ENCODE assay signal across 37 mouse cellular contexts in the genomic region with DNA sequence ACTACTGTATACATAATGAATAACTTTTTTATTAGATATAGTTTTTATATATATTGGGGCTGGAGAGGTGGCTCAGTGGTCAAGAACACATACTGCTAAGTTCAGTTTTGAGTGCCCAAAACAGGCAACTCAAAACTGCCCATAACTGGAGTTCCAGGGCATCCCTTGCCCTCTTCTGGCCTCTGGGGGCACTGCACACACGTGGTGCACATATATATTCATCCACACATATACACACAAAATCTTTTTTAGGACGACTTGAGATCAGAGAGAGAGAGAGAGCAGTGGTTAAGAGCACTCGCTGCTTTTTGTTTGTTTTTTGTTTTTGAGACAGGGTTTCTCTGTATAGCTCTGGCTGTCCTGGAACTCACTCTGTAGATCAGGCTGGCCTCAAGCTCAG. TPM values are rescaled to one million over a fixed set of nuclear protein-coding genes. Genes with fewer than 3 reads are reported as not detected.
A peak's percentile ranks its signal among the peaks of the same experiment; 100 is the strongest.
DNase-seq lines count a peak whose midpoint lies in the region; ATAC-seq and TF ChIP-seq lines count a peak whose summit lies in the region.
"Had no signal": no experiment of that assay in that cellular context is flagged by ENCODE, and none has a peak within 500 bp of the region (broad histone marks: within the 10 kb centered on the region; RNA-seq: fewer than 3 reads in every experiment).

No protein-coding gene starts in this region.

- no peak overlapping the region for H3K27ac ChIP-seq in heart, adult 2 months
- no peak overlapping the region for H3K27ac ChIP-seq in liver, postnatal 0 days (ENCODE audit: low read depth)
- H3K27ac ChIP-seq in liver, embryonic 11.5 days (ENCODE audit: low read depth, low read length): no peak overlapping the region
- H3K27ac ChIP-seq in ES-Bruce4 (ENCODE audit: insufficient read depth, low read length): no peak overlapping the region
- no peak overlapping the region for H3K27ac ChIP-seq in midbrain, embryonic 13.5 days
- H3K27ac ChIP-seq: embryonic facial prominence, embryonic 13.5 days; forebrain, embryonic 10.5 days; heart, embryonic 10.5 days; heart, embryonic 15.5 days; hindbrain, embryonic 12.5 days; hindbrain, postnatal 0 days; limb, embryonic 13.5 days; liver, embryonic 13.5 days; lung, embryonic 15.5 days; macrophage; midbrain, embryonic 15.5 days had no signal

- no peak overlapping the region for H3K4me3 ChIP-seq in heart, adult 2 months
- H3K4me3 ChIP-seq in liver, postnatal 0 days (ENCODE audit: low read depth, low read length): no peak overlapping the region
- no peak overlapping the region for H3K4me3 ChIP-seq in liver, embryonic 11.5 days (ENCODE audit: low read depth, low read length)
- no peak overlapping the region for H3K4me3 ChIP-seq in ES-Bruce4 (ENCODE audit: low read depth, low read length)
- no peak overlapping the region for H3K4me3 ChIP-seq in midbrain, embryonic 13.5 days (replicated peaks)
- H3K4me3 ChIP-seq: embryonic facial prominence, embryonic 13.5 days; forebrain, embryonic 10.5 days; heart, embryonic 10.5 days; heart, embryonic 15.5 days; hindbrain, embryonic 12.5 days; limb, embryonic 13.5 days; liver, embryonic 13.5 days; lung, embryonic 15.5 days; midbrain, embryonic 15.5 days had no signal

- ATAC-seq in liver, postnatal 0 days: no peak
- no peak for ATAC-seq in liver, embryonic 11.5 days (replicated peaks; ENCODE audit: low FRiP score)
- no peak for ATAC-seq in midbrain, embryonic 13.5 days
- ATAC-seq: forebrain, embryonic 16.5 days; hindbrain, postnatal 0 days; intestine, embryonic 16.5 days; midbrain, embryonic 15.5 days had no signal

- WGBS in heart, adult 2 months: 96% methylated on average over 3 of the region's 3 CpGs
- WGBS in liver, postnatal 0 days (ENCODE audit: insufficient replicate concordance): 85% methylated on average over 3 of the region's 3 CpGs
- WGBS in liver, embryonic 11.5 days: 81% methylated on average over 3 of the region's 3 CpGs
- WGBS in midbrain, embryonic 13.5 days: 91% methylated on average over 3 of the region's 3 CpGs

- no peak for DNase-seq in heart, adult 2 months
- DNase-seq in heart, postnatal 10 days: no peak
- DNase-seq in liver, postnatal 0 days: no peak
- DNase-seq in liver, embryonic 11.5 days (ENCODE audit: low spot score): no peak
- peak; percentile 51 for DNase-seq in R1 (ENCODE audit: low read depth, low spot score)
- DNase-seq in retina, embryonic 14.5 days (ENCODE audit: low spot score): no peak
- DNase-seq: adrenal gland, postnatal 10 days; cerebellum, adult 18-20 months; cerebellum, postnatal 10 days; gastrocnemius, postnatal 10 days; heart, postnatal 36 days; kidney, adult 9 months; kidney, postnatal 14 days; liver, embryonic 13.5 days; thymus, postnatal 4 days had no signal

- no peak for TF ChIP-seq POLR2A in heart, adult 2 months (IDR thresholded peaks at IDR 0.05; ENCODE audit: insufficient read depth, low read depth, low read length)
- TF ChIP-seq POLR2A in ES-Bruce4 (IDR thresholded peaks at IDR 0.05; ENCODE audit: insufficient read depth, low read length): no peak

- peaks cover 11% of the 10 kb centered on the region for H3K4me1 ChIP-seq in heart, adult 2 months (ENCODE audit: control insufficient read depth, insufficient read depth, low read length)
- peaks cover 22% of the 10 kb centered on the region for H3K4me1 ChIP-seq in liver, postnatal 0 days (ENCODE audit: insufficient read depth)
- peaks cover 7% of the 10 kb centered on the region for H3K4me1 ChIP-seq in liver, embryonic 11.5 days (replicated peaks; ENCODE audit: control insufficient read depth, insufficient read depth, low read length)
- peaks cover 2% of the 10 kb centered on the region for H3K4me1 ChIP-seq in ES-Bruce4 (ENCODE audit: control insufficient read depth, insufficient read depth, low read length)
- no peaks in the 10 kb centered on the region for H3K4me1 ChIP-seq in midbrain, embryonic 13.5 days (replicated peaks)
- H3K4me1 ChIP-seq: midbrain, embryonic 15.5 days had no signal

- H3K4me2 ChIP-seq in liver, postnatal 0 days (ENCODE audit: low read depth, low read length): no peak overlapping the region
- no peak overlapping the region for H3K4me2 ChIP-seq in liver, embryonic 11.5 days
- no peak overlapping the region for H3K4me2 ChIP-seq in midbrain, embryonic 13.5 days (replicated peaks)
- H3K4me2 ChIP-seq: embryonic facial prominence, embryonic 13.5 days; heart, embryonic 15.5 days; hindbrain, embryonic 12.5 days; limb, embryonic 13.5 days; liver, embryonic 13.5 days; lung, embryonic 15.5 days; midbrain, embryonic 15.5 days had no signal

- no peaks in the 10 kb centered on the region for H3K9me3 ChIP-seq in liver, postnatal 0 days (ENCODE audit: low read length)
- H3K9me3 ChIP-seq in liver, embryonic 11.5 days (ENCODE audit: control insufficient read depth, low read length): no peaks in the 10 kb centered on the region
- 0 out of 2 replicates have a peak, but pooled peaks cover 3% of the 10 kb centered on the region for H3K9me3 ChIP-seq in ES-Bruce4 (replicated peaks; ENCODE audit: control insufficient read depth, insufficient read depth, low read length, poor library complexity, severe bottlenecking)
- H3K9me3 ChIP-seq in midbrain, embryonic 13.5 days: no peaks in the 10 kb centered on the region
- H3K9me3 ChIP-seq: embryonic facial prominence, embryonic 13.5 days; heart, embryonic 10.5 days; heart, embryonic 15.5 days; hindbrain, embryonic 12.5 days; limb, embryonic 13.5 days; liver, embryonic 13.5 days; lung, embryonic 15.5 days; midbrain, embryonic 15.5 days had no signal

- no peak overlapping the region for H3K9ac ChIP-seq in heart, adult 2 months (ENCODE audit: low read depth, low read length)
- no peak overlapping the region for H3K9ac ChIP-seq in liver, postnatal 0 days (replicated peaks)
- no peak overlapping the region for H3K9ac ChIP-seq in liver, embryonic 11.5 days (ENCODE audit: low read depth, low read length)
- H3K9ac ChIP-seq in ES-Bruce4 (ENCODE audit: low read depth, poor library complexity, severe bottlenecking): no peak overlapping the region
- H3K9ac ChIP-seq in midbrain, embryonic 13.5 days (replicated peaks): no peak overlapping the region
- H3K9ac ChIP-seq: embryonic facial prominence, embryonic 13.5 days; heart, embryonic 15.5 days; hindbrain, embryonic 12.5 days; limb, embryonic 13.5 days; liver, embryonic 13.5 days; lung, embryonic 15.5 days; midbrain, embryonic 15.5 days had no signal

- TF ChIP-seq EP300 in heart, adult 2 months (IDR thresholded peaks at IDR 0.05; ENCODE audit: insufficient read depth, low read depth, low read length): no peak
- TF ChIP-seq EP300 in liver, postnatal 0 days (IDR thresholded peaks at IDR 0.05; ENCODE audit: low read depth): no peak
- TF ChIP-seq EP300 in ES-Bruce4 (IDR thresholded peaks at IDR 0.05; ENCODE audit: insufficient read depth, low read depth, low read length): no peak

- peak; percentile 13; the same call in 1 of the 2 replicates for TF ChIP-seq CTCF in heart, adult 2 months (IDR thresholded peaks at IDR 0.05)
- TF ChIP-seq CTCF in liver, postnatal 0 days (IDR thresholded peaks at IDR 0.05; ENCODE audit: low read depth): peak; percentile 21; the same call in 1 of the 2 replicates
- peak; percentile 9 for TF ChIP-seq CTCF in ES-Bruce4 (IDR thresholded peaks at IDR 0.05; ENCODE audit: low read depth, low read length)

- H3K36me3 ChIP-seq in heart, adult 2 months (ENCODE audit: control insufficient read depth, insufficient read depth, low read length): no peaks in the 10 kb centered on the region; the same call in 1 of the 2 replicates
- peaks cover 22% of the 10 kb centered on the region for H3K36me3 ChIP-seq in liver, postnatal 0 days (replicated peaks; ENCODE audit: insufficient read depth, low read length)
- H3K36me3 ChIP-seq in liver, embryonic 11.5 days (ENCODE audit: control insufficient read depth, insufficient read depth, low read length): peaks cover 5% of the 10 kb centered on the region; the same call in 1 of the 2 replicates
- H3K36me3 ChIP-seq in ES-Bruce4 (ENCODE audit: control insufficient read depth, insufficient read depth, low read length, poor library complexity, severe bottlenecking): no peaks in the 10 kb centered on the region
- H3K36me3 ChIP-seq in midbrain, embryonic 13.5 days: peaks cover 25% of the 10 kb centered on the region

- H3K79me2 ChIP-seq in heart, adult 2 months (replicated peaks; ENCODE audit: control insufficient read depth, insufficient read depth, low read length): peaks cover 2% of the 10 kb centered on the region; the same call in 1 of the 2 replicates

- intact Hi-C loops in heart, adult 2 months (cut with DNase I): no loop called here
- intact Hi-C loops in heart, postnatal 10 days (cut with DNase I): no loop called here

- no peaks in the 10 kb centered on the region for H3K27me3 ChIP-seq in heart, adult 2 months (ENCODE audit: control insufficient read depth, insufficient read depth, low read length)
- H3K27me3 ChIP-seq in liver, postnatal 0 days (ENCODE audit: insufficient read depth, low read length): no peaks in the 10 kb centered on the region
- no peaks in the 10 kb centered on the region for H3K27me3 ChIP-seq in liver, embryonic 11.5 days (replicated peaks; ENCODE audit: control insufficient read depth, insufficient read depth, low read length)
- H3K27me3 ChIP-seq in ES-Bruce4 (ENCODE audit: control insufficient read depth, insufficient read depth, low read length, poor library complexity, severe bottlenecking): no peaks in the 10 kb centered on the region
- no peaks in the 10 kb centered on the region for H3K27me3 ChIP-seq in midbrain, embryonic 13.5 days
- H3K27me3 ChIP-seq: CH12.LX; embryonic facial prominence, embryonic 13.5 days; heart, embryonic 15.5 days; hindbrain, embryonic 12.5 days; limb, embryonic 13.5 days; liver, embryonic 13.5 days; lung, embryonic 15.5 days; midbrain, embryonic 15.5 days had no signal

RNA-seq across cellular contexts. Expression of gene Morn3, which starts 15.5 kb away (rescaled TPM):
- not detected for total RNA-seq in heart, adult 2 months (2021)
- not detected in 2 replicates for polyA plus RNA-seq in heart, adult 2 months (2012; rRNA removed)
- total RNA-seq in heart, postnatal 10 days (2021): not detected
- polyA plus RNA-seq in liver, postnatal 0 days (2015; fragmentation: Nextera tagmentation; extraction: Ambion mirVana): not detected in 2 replicates
- not detected in 2 replicates for polyA plus RNA-seq in liver, embryonic 11.5 days (2014; fragmentation: Nextera tagmentation; extraction: Ambion mirVana)
- not detected in 2 replicates for polyA plus RNA-seq in ES-Bruce4 (2011; ENCODE audit: insufficient read depth, insufficient read length, low read depth, missing spikeins)
- polyA plus RNA-seq in midbrain, embryonic 13.5 days (2015; fragmentation: Nextera tagmentation; extraction: Ambion mirVana): 0.32 TPM in 1 of 2 replicates, not detected in the other
- total RNA-seq: adrenal gland, postnatal 10 days; CH12.LX; common myeloid progenitor, adult 5-6 weeks; gastrocnemius, postnatal 10 days; granulocyte monocyte progenitor cell, adult 5-6 weeks; heart, postnatal 36 days; hindbrain, postnatal 0 days; left cerebral cortex, adult 8-10 months; left cerebral cortex, postnatal 36 days; megakaryocyte-erythroid progenitor cell, adult 5-6 weeks; neutrophil, adult 5-6 weeks had no signal
- polyA plus RNA-seq: embryonic facial prominence, embryonic 13.5 days; forebrain, embryonic 16.5 days; heart, embryonic 10.5 days; heart, embryonic 15.5 days; limb, embryonic 13.5 days; liver, embryonic 13.5 days; macrophage; midbrain, embryonic 15.5 days; neural tube, embryonic 11.5 days had no signal

RNA-seq across cellular contexts. Expression of gene Orai1, which starts 16.4 kb away (rescaled TPM):
- total RNA-seq in heart, adult 2 months (2021): 10 to 100 TPM; 11.7 to 15.8 TPM
- 39.0 and 42.8 TPM in 2 replicates for polyA plus RNA-seq in heart, adult 2 months (2012; rRNA removed)
- 10 to 100 TPM; 18.7 to 20.2 TPM for total RNA-seq in heart, postnatal 10 days (2021)
- polyA plus RNA-seq in liver, postnatal 0 days (2015; fragmentation: Nextera tagmentation; extraction: Ambion mirVana): 12.4 and 13.1 TPM in 2 replicates
- polyA plus RNA-seq in liver, embryonic 11.5 days (2014; fragmentation: Nextera tagmentation; extraction: Ambion mirVana): 8.6 and 9.6 TPM in 2 replicates
- 12.7 and 13.3 TPM in 2 replicates for polyA plus RNA-seq in ES-Bruce4 (2011; ENCODE audit: insufficient read depth, insufficient read length, low read depth, missing spikeins)
- 8.6 and 10.5 TPM in 2 replicates for polyA plus RNA-seq in midbrain, embryonic 13.5 days (2015; fragmentation: Nextera tagmentation; extraction: Ambion mirVana)

RNA-seq across cellular contexts. Expression of gene Tmem120b, which starts 36.9 kb away (rescaled TPM):
- 10 to 100 TPM in 1 of 2 experiments, 1 to 10 TPM in 1; 6.6 to 10.4 TPM for total RNA-seq in heart, adult 2 months (2021)
- polyA plus RNA-seq in heart, adult 2 months (2012; rRNA removed): 10.3 and 10.5 TPM in 2 replicates
- 10 to 100 TPM; 11.1 to 11.7 TPM for total RNA-seq in heart, postnatal 10 days (2021)
- polyA plus RNA-seq in liver, postnatal 0 days (2015; fragmentation: Nextera tagmentation; extraction: Ambion mirVana): 12.0 and 12.8 TPM in 2 replicates
- 24.3 and 24.8 TPM in 2 replicates for polyA plus RNA-seq in liver, embryonic 11.5 days (2014; fragmentation: Nextera tagmentation; extraction: Ambion mirVana)
- polyA plus RNA-seq in ES-Bruce4 (2011; ENCODE audit: insufficient read depth, insufficient read length, low read depth, missing spikeins): 8.9 and 9.1 TPM in 2 replicates
- polyA plus RNA-seq in midbrain, embryonic 13.5 days (2015; fragmentation: Nextera tagmentation; extraction: Ambion mirVana): 12.8 and 14.6 TPM in 2 replicates

RNA-seq across cellular contexts. Expression of gene Kdm2b, which starts 41.7 kb away (rescaled TPM):
- total RNA-seq in heart, adult 2 months (2021): 10 to 100 TPM; 12.5 to 14.6 TPM
- 8.2 and 14.4 TPM in 2 replicates for polyA plus RNA-seq in heart, adult 2 months (2012; rRNA removed)
- 10 to 100 TPM; 23.1 to 23.3 TPM for total RNA-seq in heart, postnatal 10 days (2021)
- polyA plus RNA-seq in liver, postnatal 0 days (2015; fragmentation: Nextera tagmentation; extraction: Ambion mirVana): 7.6 and 8.3 TPM in 2 replicates
- 46.8 and 48.8 TPM in 2 replicates for polyA plus RNA-seq in liver, embryonic 11.5 days (2014; fragmentation: Nextera tagmentation; extraction: Ambion mirVana)
- polyA plus RNA-seq in ES-Bruce4 (2011; ENCODE audit: insufficient read depth, insufficient read length, low read depth, missing spikeins): 50.3 and 56.8 TPM in 2 replicates
- polyA plus RNA-seq in midbrain, embryonic 13.5 days (2015; fragmentation: Nextera tagmentation; extraction: Ambion mirVana): 116 and 117 TPM in 2 replicates
